Mouse (Mus musculus) MEL-GATA-1-ER (cell line): Measurements from ENCODE around the gene Clrn1.
A peak's percentile ranks its signal among the peaks of the same experiment; 100 is the strongest.
"Not testable (repeated sequence)": the region's sequence is repeated elsewhere in the genome, so short reads cannot be mapped to it uniquely, and the experiment has no call there.

Experiments used
- DNase-seq: peaks from one replicate; pipeline ENCODE4 v3.0.0-alpha.2; 2012; ENCODE audit warnings: low read depth; ENCODE audit errors: extremely low read depth

Gene Clrn1

GRCm38 (mm10) chr3:58884801-58885573 lies at the start of gene Clrn1:
Gene Clrn1, minus strand, starts transcription at chr3:58885340.
- DNase-seq: no peak

GRCm38 (mm10) chr3:58924027-58924426 lies 38.9 kb upstream of the Clrn1 start:
- DNase-seq: no peak

GRCm38 (mm10) chr3:58923140-58923539 lies 38.0 kb upstream of the Clrn1 start:
- DNase-seq: no peak

GRCm38 (mm10) chr3:58922636-58923035 lies 37.5 kb upstream of the Clrn1 start:
- no peak for DNase-seq

GRCm38 (mm10) chr3:58921316-58921715 lies 36.2 kb upstream of the Clrn1 start:
- DNase-seq: no peak

- no peak for DNase-seq
Measured at GRCm38 (mm10) chr3:58904656-58905055, 19.5 kb upstream of the Clrn1 start.

- no peak for DNase-seq
Measured at GRCm38 (mm10) chr3:58902051-58902758, 17.1 kb upstream of the Clrn1 start.

- DNase-seq: no peak
Measured at GRCm38 (mm10) chr3:58895131-58895530, 10.0 kb upstream of the Clrn1 start.

GRCm38 (mm10) chr3:58894529-58894928 lies 9.4 kb upstream of the Clrn1 start:
- DNase-seq: no peak

- no peak for DNase-seq
Measured at GRCm38 (mm10) chr3:58889670-58890069, 4.5 kb upstream of the Clrn1 start.

GRCm38 (mm10) chr3:58888131-58888715 lies 3.1 kb upstream of the Clrn1 start:
- DNase-seq: no peak

GRCm38 (mm10) chr3:58887719-58888118 lies 2.6 kb upstream of the Clrn1 start:
- no peak for DNase-seq

GRCm38 (mm10) chr3:58883511-58883907 lies 1.6 kb downstream of the Clrn1 start:
- no peak for DNase-seq

- peak; percentile 2 for DNase-seq
Measured at GRCm38 (mm10) chr3:58882878-58883510, 2.1 kb downstream of the Clrn1 start.

- no peak for DNase-seq
Measured at GRCm38 (mm10) chr3:58881016-58881415, 4.1 kb downstream of the Clrn1 start.

- DNase-seq: no peak
Measured at GRCm38 (mm10) chr3:58880181-58880580, 5.0 kb downstream of the Clrn1 start.

GRCm38 (mm10) chr3:58871882-58872281 lies 13.3 kb downstream of the Clrn1 start:
- DNase-seq: not testable (repeated sequence)

- DNase-seq: no peak
Measured at GRCm38 (mm10) chr3:58865690-58866089, 19.4 kb downstream of the Clrn1 start.

- DNase-seq: no peak
Measured at GRCm38 (mm10) chr3:58862976-58863375, 22.2 kb downstream of the Clrn1 start.

- DNase-seq: peak; percentile 1
Measured at GRCm38 (mm10) chr3:58843415-58843814, 41.7 kb downstream of the Clrn1 start.

GRCm38 (mm10) chr3:58833442-58834160 lies 51.5 kb downstream of the Clrn1 start:
- DNase-seq: no peak
